Mouse (Mus musculus): ENCODE data around the gene Pianp. TPM values are rescaled to one million over a fixed set of nuclear protein-coding genes. Genes with fewer than 3 reads are reported as not detected.
A peak's percentile ranks its signal among the peaks of the same experiment; 100 is the strongest.

Gene Pianp
- 22.6 and 28.0 TPM in 2 replicates for polyA plus RNA-seq (2014; fragmentation: Nextera tagmentation; extraction: Ambion mirVana)

GRCm38 (mm10) chr6:124996551-124997501, at the start of gene Pianp:
Gene Pianp (plus strand): TSS chr6:124996694.
- Histone ChIP-seq H3K27ac (ENCODE audit: low read depth, low read length) (peak within 1 kb of the TSS; percentile 55; the same call in 1 of the 2 replicates), H3K4me3 (ENCODE audit: low read depth, low read length) (peak within 1 kb of the TSS; percentile 70)

GRCm38 (mm10) chr6:124953991-124954715, 42.3 kb upstream of the Pianp start:
- DNase-seq (ENCODE audit: low spot score), result no peak
- Histone ChIP-seq H3K4me2 (ENCODE audit: low read length) (no peak overlapping the region), H3K27me3 (replicated peaks; ENCODE audit: control insufficient read depth, insufficient read depth, low read length) (no peaks in the 10 kb centered on the region), H3K4me3 (ENCODE audit: low read depth, low read length) (no peak overlapping the region), H3K27ac (ENCODE audit: low read depth, low read length) (no peak overlapping the region), H3K9ac (ENCODE audit: low read length) (no peak overlapping the region), H3K36me3 (ENCODE audit: control insufficient read depth, insufficient read depth, low read length) (peaks cover 23% of the 10 kb centered on the region), H3K9me3 (replicated peaks; ENCODE audit: control insufficient read depth, low read length) (no peaks in the 10 kb centered on the region), H3K4me1 (ENCODE audit: control insufficient read depth, insufficient read depth, low read length) (no peaks in the 10 kb centered on the region)
- 87% methylated on average over 2 of the region's 2 CpGs for WGBS
- no peak for ATAC-seq

More at GRCm38 (mm10) chr6:124996551-124997501, at the start of gene Pianp:
- Histone ChIP-seq H3K4me2 (ENCODE audit: low read length) (peak within 1 kb of the TSS; percentile 94), H3K9me3 (replicated peaks; ENCODE audit: control insufficient read depth, low read length) (no peaks in the 10 kb centered on the region), H3K27me3 (replicated peaks; ENCODE audit: control insufficient read depth, insufficient read depth, low read length) (peaks cover 25% of the 10 kb centered on the region), H3K36me3 (ENCODE audit: control insufficient read depth, insufficient read depth, low read length) (no peaks in the 10 kb centered on the region), H3K9ac (ENCODE audit: low read length) (peak within 1 kb of the TSS; percentile 83), H3K4me1 (ENCODE audit: control insufficient read depth, insufficient read depth, low read length) (peaks cover 5% of the 10 kb centered on the region)
- ATAC-seq, result peak; percentile 86
- 1% methylated on average over 45 of the region's 78 CpGs for WGBS
- peak; percentile 81 for DNase-seq (ENCODE audit: low spot score)

GRCm38 (mm10) chr6:124955212-124955611, 41.3 kb upstream of the Pianp start:
- Histone ChIP-seq H3K9me3 (replicated peaks; ENCODE audit: control insufficient read depth, low read length) (no peaks in the 10 kb centered on the region), H3K27me3 (replicated peaks; ENCODE audit: control insufficient read depth, insufficient read depth, low read length) (no peaks in the 10 kb centered on the region), H3K4me1 (ENCODE audit: control insufficient read depth, insufficient read depth, low read length) (no peaks in the 10 kb centered on the region), H3K9ac (ENCODE audit: low read length) (no peak overlapping the region), H3K4me2 (ENCODE audit: low read length) (no peak overlapping the region), H3K4me3 (ENCODE audit: low read depth, low read length) (no peak overlapping the region), H3K27ac (ENCODE audit: low read depth, low read length) (no peak overlapping the region), H3K36me3 (ENCODE audit: control insufficient read depth, insufficient read depth, low read length) (peaks cover 33% of the 10 kb centered on the region)
- no peak for DNase-seq (ENCODE audit: low spot score)
- WGBS, result 96% methylated on average over 4 of the region's 4 CpGs
- no peak for ATAC-seq

- ATAC-seq (no peak), DNase-seq (ENCODE audit: low spot score) (no peak)
- Histone ChIP-seq H3K4me1 (ENCODE audit: control insufficient read depth, insufficient read depth, low read length) (no peaks in the 10 kb centered on the region), H3K4me3 (ENCODE audit: low read depth, low read length) (no peak overlapping the region), H3K27ac (ENCODE audit: low read depth, low read length) (no peak overlapping the region), H3K4me2 (ENCODE audit: low read length) (no peak overlapping the region), H3K36me3 (ENCODE audit: control insufficient read depth, insufficient read depth, low read length) (peaks cover 54% of the 10 kb centered on the region), H3K27me3 (replicated peaks; ENCODE audit: control insufficient read depth, insufficient read depth, low read length) (no peaks in the 10 kb centered on the region), H3K9ac (ENCODE audit: low read length) (no peak overlapping the region), H3K9me3 (replicated peaks; ENCODE audit: control insufficient read depth, low read length) (no peaks in the 10 kb centered on the region)
- WGBS, result 92% methylated on average over 3 of the region's 3 CpGs
Observed at GRCm38 (mm10) chr6:124958127-124958526, 38.4 kb upstream of the Pianp start.

- WGBS, result 87% methylated on average over 13 of the region's 13 CpGs
- Histone ChIP-seq H3K9me3 (replicated peaks; ENCODE audit: control insufficient read depth, low read length) (no peaks in the 10 kb centered on the region), H3K27ac (ENCODE audit: low read depth, low read length) (no peak overlapping the region), H3K4me2 (ENCODE audit: low read length) (no peak overlapping the region), H3K9ac (ENCODE audit: low read length) (no peak overlapping the region), H3K27me3 (replicated peaks; ENCODE audit: control insufficient read depth, insufficient read depth, low read length) (no peaks in the 10 kb centered on the region), H3K4me3 (ENCODE audit: low read depth, low read length) (no peak overlapping the region), H3K4me1 (ENCODE audit: control insufficient read depth, insufficient read depth, low read length) (peaks cover 8% of the 10 kb centered on the region), H3K36me3 (ENCODE audit: control insufficient read depth, insufficient read depth, low read length) (peaks cover 54% of the 10 kb centered on the region)
- ATAC-seq (no peak), DNase-seq (ENCODE audit: low spot score) (no peak)
Observed at GRCm38 (mm10) chr6:124959960-124960359, 36.5 kb upstream of the Pianp start.

GRCm38 (mm10) chr6:124961021-124961420, 35.5 kb upstream of the Pianp start:
- peaks cover 49% of the 10 kb centered on the region for H3K36me3 ChIP-seq (ENCODE audit: control insufficient read depth, insufficient read depth, low read length)
- no peak overlapping the region for H3K4me3 ChIP-seq (ENCODE audit: low read depth, low read length)
- no peak overlapping the region for H3K27ac ChIP-seq (ENCODE audit: low read depth, low read length)
- no peak for ATAC-seq
- no peak overlapping the region for H3K9ac ChIP-seq (ENCODE audit: low read length)
- WGBS, result 95% methylated on average over 12 of the region's 12 CpGs
- no peak overlapping the region for H3K4me2 ChIP-seq (ENCODE audit: low read length)
- no peaks in the 10 kb centered on the region for H3K9me3 ChIP-seq (replicated peaks; ENCODE audit: control insufficient read depth, low read length)
- no peak for DNase-seq (ENCODE audit: low spot score)
- H3K4me1 ChIP-seq (ENCODE audit: control insufficient read depth, insufficient read depth, low read length), result peaks cover 10% of the 10 kb centered on the region
- no peaks in the 10 kb centered on the region for H3K27me3 ChIP-seq (replicated peaks; ENCODE audit: control insufficient read depth, insufficient read depth, low read length)

- no peak for DNase-seq (ENCODE audit: low spot score)
Observed at GRCm38 (mm10) chr6:124964638-124965037, 31.9 kb upstream of the Pianp start.

GRCm38 (mm10) chr6:124965088-124965719, 31.3 kb upstream of the Pianp start, which contains the start of gene Cops7a:
Gene Cops7a (minus strand): TSS chr6:124965538.
- peaks cover 20% of the 10 kb centered on the region for H3K36me3 ChIP-seq (ENCODE audit: control insufficient read depth, insufficient read depth, low read length)
- H3K9ac ChIP-seq (ENCODE audit: low read length), result peak within 1 kb of the TSS; percentile 93
- peak; percentile 96 for DNase-seq (ENCODE audit: low spot score)
- peak within 1 kb of the TSS; percentile 96 for H3K4me2 ChIP-seq (ENCODE audit: low read length)
- H3K27me3 ChIP-seq (replicated peaks; ENCODE audit: control insufficient read depth, insufficient read depth, low read length), result no peaks in the 10 kb centered on the region
- H3K4me3 ChIP-seq (ENCODE audit: low read depth, low read length), result peak within 1 kb of the TSS; percentile 87
- no peaks in the 10 kb centered on the region for H3K9me3 ChIP-seq (replicated peaks; ENCODE audit: control insufficient read depth, low read length)
- peaks cover 10% of the 10 kb centered on the region for H3K4me1 ChIP-seq (ENCODE audit: control insufficient read depth, insufficient read depth, low read length)
- under 1% methylated on average over 66 of the region's 68 CpGs for WGBS
- peak; percentile 96 for ATAC-seq
- peak within 1 kb of the TSS; percentile 91 for H3K27ac ChIP-seq (ENCODE audit: low read depth, low read length)

More at GRCm38 (mm10) chr6:124964638-124965037, 31.9 kb upstream of the Pianp start:
- Histone ChIP-seq H3K4me1 (ENCODE audit: control insufficient read depth, insufficient read depth, low read length) (peaks cover 10% of the 10 kb centered on the region), H3K36me3 (ENCODE audit: control insufficient read depth, insufficient read depth, low read length) (peaks cover 26% of the 10 kb centered on the region), H3K27ac (ENCODE audit: low read depth, low read length) (0 out of 2 replicates have a peak overlapping the region, but pooled peaks have one; percentile 91), H3K4me2 (ENCODE audit: low read length) (peak overlapping the region; percentile 96), H3K9me3 (replicated peaks; ENCODE audit: control insufficient read depth, low read length) (no peaks in the 10 kb centered on the region), H3K4me3 (ENCODE audit: low read depth, low read length) (peak overlapping the region; percentile 87), H3K9ac (ENCODE audit: low read length) (peak overlapping the region; percentile 93), H3K27me3 (replicated peaks; ENCODE audit: control insufficient read depth, insufficient read depth, low read length) (no peaks in the 10 kb centered on the region)
- 44% methylated on average over 16 of the region's 16 CpGs for WGBS
- peak; percentile 31 for ATAC-seq
